Mouse (Mus musculus) olfactory bulb, adult 2 months (tissue): ENCODE results near the gene Calr4. TPM values are rescaled to one million over a fixed set of nuclear protein-coding genes. Genes with fewer than 3 reads are reported as not detected.

Experiments
- H3K27ac ChIP-seq: fragments of 200-500 bp; 2 replicates; pipeline ENCODE4 v1.5.1; 2012; ENCODE audit warnings: low read depth, low read length; ENCODE audit not compliant: insufficient read depth
- H3K4me1 ChIP-seq: fragments of 200-500 bp; 2 replicates; pipeline ENCODE4 v1.6.1; 2012; ENCODE audit warnings: low read length; ENCODE audit not compliant: control insufficient read depth, insufficient read depth
- H3K4me3 ChIP-seq: fragments of 200-500 bp; 2 replicates; pipeline ENCODE4 v1.5.1; 2012; ENCODE audit warnings: mild to moderate bottlenecking, low read depth, low read length, moderate library complexity; ENCODE audit not compliant: insufficient read depth
- CTCF ChIP-seq: fragments of 200-500 bp; IDR thresholded peaks from 2 replicates; pipeline ENCODE4 v1.5.1; 2012; ENCODE audit warnings: low read depth, mild to moderate bottlenecking, low read length, moderate library complexity; ENCODE audit not compliant: insufficient read depth
- POLR2A ChIP-seq: fragments of 200-500 bp; IDR thresholded peaks from 2 replicates; pipeline ENCODE4 v1.6.1; 2012; ENCODE audit warnings: mild to moderate bottlenecking, low read depth, low read length, moderate library complexity; ENCODE audit not compliant: insufficient read depth
- WGBS: fragments of 180-500 bp; shearing (Covaris S2); methylation state at CpG from one replicate; pipeline ENCODE4 v1.1.7; 2018; 5-methylcytosine and 5-hydroxymethylcytosine counted together
- polyA plus RNA-seq: library from polyadenylated mRNA; stranded (reverse); fragments of >200 nt; gene quantifications from 2 replicates; pipeline ENCODE4 v1.2.4, GENCODE M21; 2012; ENCODE audit warnings: low replicate concordance; ENCODE audit not compliant: missing spikeins, insufficient read depth, insufficient read length

Gene Calr4
- polyA plus RNA-seq, 1 experiment, result not detected

- 1% methylated on average over 81 of the region's 85 CpGs for WGBS
- TF ChIP-seq CTCF (no peak), POLR2A (no peak)
- H3K4me1 ChIP-seq, result peaks cover 4% of the 10 kb centered on the region; the same call in 1 of the 2 replicates
- 0 out of 2 replicates have a peak overlapping the region, but pooled peaks have one; percentile 2 for H3K27ac ChIP-seq
- peak overlapping the region; percentile 69 for H3K4me3 ChIP-seq
These were observed 46.3 kb downstream of the Calr4 start for GRCm38 (mm10) chr4:109280459-109281160.

GRCm38 (mm10) chr4:109281161-109281560, 46.9 kb downstream of the Calr4 start:
- Histone ChIP-seq H3K27ac (no peak overlapping the region), H3K4me3 (peak overlapping the region; percentile 69), H3K4me1 (peaks cover 4% of the 10 kb centered on the region; the same call in 1 of the 2 replicates)
- TF ChIP-seq POLR2A (no peak), CTCF (no peak)
- 36% methylated on average over 4 of the region's 4 CpGs for WGBS

- Histone ChIP-seq H3K27ac (no peak overlapping the region), H3K4me3 (no peak overlapping the region), H3K4me1 (peaks cover 4% of the 10 kb centered on the region; the same call in 1 of the 2 replicates)
- 54% methylated on average over 1 of the region's 1 CpGs for WGBS
- no peak for TF ChIP-seq POLR2A
- no peak for TF ChIP-seq CTCF
These were observed 47.7 kb downstream of the Calr4 start for GRCm38 (mm10) chr4:109281946-109282345.

- Histone ChIP-seq H3K4me1 (no peaks in the 10 kb centered on the region), H3K27ac (no peak overlapping the region), H3K4me3 (no peak overlapping the region)
- TF ChIP-seq CTCF, result no peak
- TF ChIP-seq POLR2A, result no peak
These were observed 60.3 kb downstream of the Calr4 start for GRCm38 (mm10) chr4:109294629-109295028.

GRCm38 (mm10) chr4:109296510-109296909, 62.2 kb downstream of the Calr4 start:
- no peaks in the 10 kb centered on the region for H3K4me1 ChIP-seq
- H3K4me3 ChIP-seq, result no peak overlapping the region
- WGBS, result 62% methylated on average over 2 of the region's 2 CpGs
- H3K27ac ChIP-seq, result no peak overlapping the region
- TF ChIP-seq POLR2A (no peak), CTCF (no peak)

GRCm38 (mm10) chr4:109299136-109299535, 64.9 kb downstream of the Calr4 start:
- H3K4me3 ChIP-seq, result no peak overlapping the region
- no peaks in the 10 kb centered on the region for H3K4me1 ChIP-seq
- TF ChIP-seq CTCF, result no peak
- TF ChIP-seq POLR2A, result no peak
- no peak overlapping the region for H3K27ac ChIP-seq

Other genes with a start within 250 kb of the Calr4 start
- 161 TPM in 1 of 2 replicates, not detected in the other for gene Nrd1, start 233.8 kb upstream of the Calr4 start, polyA plus RNA-seq
- not detected in 2 replicates for gene Osbpl9, start 32.2 kb upstream of the Calr4 start, polyA plus RNA-seq
- gene Eps15, start 45.8 kb downstream of the Calr4 start, polyA plus RNA-seq, result 176 TPM in 1 of 2 replicates, not detected in the other
- not detected in 2 replicates for gene Ttc39a, start 172.1 kb downstream of the Calr4 start, polyA plus RNA-seq